In the genomic region with DNA sequence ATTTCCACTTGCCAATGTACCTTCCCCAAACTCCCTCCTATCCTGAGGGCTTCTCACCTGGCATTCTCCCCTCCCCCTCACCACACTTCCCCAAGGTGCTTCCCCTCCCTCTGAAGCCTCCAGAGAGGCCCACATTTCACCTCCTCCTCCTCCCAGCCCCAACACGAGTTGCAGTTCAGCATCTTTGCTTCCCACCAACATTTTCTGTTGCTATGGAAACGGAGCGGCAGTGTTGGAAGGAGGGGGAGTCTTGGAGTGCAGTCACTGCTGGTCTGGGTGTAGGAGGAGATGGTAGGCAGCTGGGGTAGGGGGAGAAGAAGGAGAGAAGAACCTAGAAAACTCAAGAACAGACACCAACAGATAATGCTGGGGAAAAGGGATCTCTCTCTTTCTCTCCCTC, we compare ENCODE assay signal across 9 mouse cellular contexts.
DNase-seq lines count a peak whose midpoint lies in the region; ATAC-seq and TF ChIP-seq lines count a peak whose summit lies in the region.
"Had no signal": no experiment of that assay in that cellular context is flagged by ENCODE, and none has a peak within 500 bp of the region (broad histone marks: within the 10 kb centered on the region; RNA-seq: fewer than 3 reads in every experiment).

No protein-coding gene starts in this region.

- TF ChIP-seq RAD21 in CH12.LX (IDR thresholded peaks at IDR 0.05; ENCODE audit: low read depth, low read length), result no peak

- H3K4me2 ChIP-seq in CH12.LX (ENCODE audit: insufficient read depth, low read depth, poor library complexity, severe bottlenecking), result no peak overlapping the region
- H3K4me2 ChIP-seq in hindbrain, embryonic 12.5 days (replicated peaks), result peak overlapping the region; percentile 16; the same call in 1 of the 2 replicates
- peak overlapping the region; percentile 10; the same call in 1 of the 2 replicates for H3K4me2 ChIP-seq in midbrain, embryonic 15.5 days

- no peaks in the 10 kb centered on the region for H3K27me3 ChIP-seq in CH12.LX (replicated peaks)
- H3K27me3 ChIP-seq in hindbrain, embryonic 12.5 days, result no peaks in the 10 kb centered on the region
- no peaks in the 10 kb centered on the region for H3K27me3 ChIP-seq in midbrain, embryonic 15.5 days (replicated peaks)

- DNase-seq in CH12.LX (ENCODE audit: extremely low read depth) (peak; percentile 57), liver (no peak)
- DNase-seq in embryo, embryonic 11 days, result peak; percentile 72
- no peak for DNase-seq in urinary bladder, postnatal 4 days (ENCODE audit: low spot score in 2 of 2)
- no peak for DNase-seq in thymus, postnatal 14 days
- DNase-seq in adrenal gland, adult 8-10 months, result no peak
- DNase-seq: lung, postnatal 10 days had no signal

- H3K9me3 ChIP-seq in CH12.LX (replicated peaks; ENCODE audit: low read length), result no peaks in the 10 kb centered on the region
- no peaks in the 10 kb centered on the region for H3K9me3 ChIP-seq in hindbrain, embryonic 12.5 days (replicated peaks)
- no peaks in the 10 kb centered on the region for H3K9me3 ChIP-seq in midbrain, embryonic 15.5 days

- dilution Hi-C loops in CH12.LX (cut with MboI; ENCODE audit: extremely low pct_ligation_motif_present, extremely low pct_unique_long_range_greater_than_20kb, low sequenced_read_pairs), result no loop called here

- no peaks in the 10 kb centered on the region for H3K36me3 ChIP-seq in CH12.LX (replicated peaks in 1 of 2; ENCODE audit: control insufficient read depth in 1 of 2, insufficient read depth in 1 of 2, low read length in 1 of 2)
- H3K36me3 ChIP-seq in hindbrain, embryonic 12.5 days, result no peaks in the 10 kb centered on the region
- H3K36me3 ChIP-seq in midbrain, embryonic 15.5 days (replicated peaks), result no peaks in the 10 kb centered on the region

- TF ChIP-seq CTCF in CH12.LX (conservative IDR thresholded peaks at IDR 0.05 in 1 of 2, IDR thresholded peaks at IDR 0.05 in 1 of 2; ENCODE audit: low read depth in 2 of 2, low read length in 2 of 2), result no peak

- no peak for TF ChIP-seq POLR2A in CH12.LX (IDR thresholded peaks at IDR 0.05; ENCODE audit: low read depth, low read length)

- in situ Hi-C loops in CH12.LX (cut with MboI; ENCODE audit: low pct_ligation_motif_present, low pct_unique_long_range_greater_than_20kb, low sequenced_read_pairs), result no loop called here

- no peak for TF ChIP-seq EP300 in CH12.LX (IDR thresholded peaks at IDR 0.05; ENCODE audit: low read length)

- no peaks in the 10 kb centered on the region for H3K79me2 ChIP-seq in CH12.LX (replicated peaks; ENCODE audit: control insufficient read depth, extremely low read depth, insufficient read depth, poor library complexity, severe bottlenecking)

- no peak overlapping the region for H3K9ac ChIP-seq in CH12.LX (ENCODE audit: insufficient read depth, low read depth)
- H3K9ac ChIP-seq in hindbrain, embryonic 12.5 days, result no peak overlapping the region
- H3K9ac ChIP-seq in midbrain, embryonic 15.5 days, result no peak overlapping the region

- WGBS in hindbrain, embryonic 12.5 days, result 13% methylated on average over 3 of the region's 3 CpGs
- 5% methylated on average over 3 of the region's 3 CpGs for WGBS in midbrain, embryonic 15.5 days

- H3K4me3 ChIP-seq in CH12.LX (replicated peaks in 1 of 3; ENCODE audit: low read depth in 2 of 3, low read length in 2 of 3, poor library complexity in 1 of 3), result no peak overlapping the region
- no peak overlapping the region for H3K4me3 ChIP-seq in hindbrain, embryonic 12.5 days
- H3K4me3 ChIP-seq in midbrain, embryonic 15.5 days, result no peak overlapping the region

- H3K4me1 ChIP-seq in CH12.LX (ENCODE audit: control insufficient read depth in 1 of 2, insufficient read depth in 2 of 2), result peaks cover 0 to 15% of the 10 kb centered on the region in 2 experiments; a peak in 2 of 4 replicates
- peaks cover 8% of the 10 kb centered on the region for H3K4me1 ChIP-seq in hindbrain, embryonic 12.5 days
- peaks cover 16% of the 10 kb centered on the region for H3K4me1 ChIP-seq in midbrain, embryonic 15.5 days

- peak; percentile 89 for ATAC-seq in hindbrain, embryonic 12.5 days (ENCODE audit: low FRiP score)
- ATAC-seq in midbrain, embryonic 15.5 days (replicated peaks), result peak; percentile 90

- no peak overlapping the region for H3K27ac ChIP-seq in CH12.LX (ENCODE audit: insufficient read depth, low read depth)
- H3K27ac ChIP-seq in hindbrain, embryonic 12.5 days, result no peak overlapping the region
- H3K27ac ChIP-seq in midbrain, embryonic 15.5 days, result no peak overlapping the region

TF ChIP-seq in CH12.LX, 34 proteins besides CTCF, POLR2A, EP300 and RAD21:
- TF ChIP-seq GABPA (IDR thresholded peaks at IDR 0.05; ENCODE audit: insufficient replicate concordance, low read depth, low read length), result no peak
- no peak for TF ChIP-seq HCFC1 (IDR thresholded peaks at IDR 0.05; ENCODE audit: low read depth, low read length)
- no peak for TF ChIP-seq SIN3A (IDR thresholded peaks at IDR 0.05; ENCODE audit: low read length)
- no peak for TF ChIP-seq MAZ (IDR thresholded peaks at IDR 0.05; ENCODE audit: low read depth, low read length)
- TF ChIP-seq JUND (conservative IDR thresholded peaks at IDR 0.05; ENCODE audit: low read depth, low read length), result no peak
- TF ChIP-seq PAX5 (IDR thresholded peaks at IDR 0.05; ENCODE audit: low read length), result no peak
- no peak for TF ChIP-seq UBTF (IDR thresholded peaks at IDR 0.05; ENCODE audit: low read depth, low read length)
- TF ChIP-seq ELF1 (IDR thresholded peaks at IDR 0.05; ENCODE audit: low read depth, low read length), result no peak

Comparison
In these comparisons a context has a peak if more than half of its experiments do, and no peak if none do; other contexts are left out.
1. DNase-seq: peak in CH12.LX (single experiment) and embryo, embryonic 11 days (single experiment); none in urinary bladder, postnatal 4 days (0 of 2), thymus, postnatal 14 days (single experiment), liver (single experiment) and adrenal gland, adult 8-10 months (single experiment).